Mouse (Mus musculus): ENCODE results near the gene 1700025C18Rik. TPM values are rescaled to one million over a fixed set of nuclear protein-coding genes. Genes with fewer than 3 reads are reported as not detected.

The 1700025C18Rik gene
- polyA plus RNA-seq, 1 experiment from 2014 or later: not detected

DNA sequence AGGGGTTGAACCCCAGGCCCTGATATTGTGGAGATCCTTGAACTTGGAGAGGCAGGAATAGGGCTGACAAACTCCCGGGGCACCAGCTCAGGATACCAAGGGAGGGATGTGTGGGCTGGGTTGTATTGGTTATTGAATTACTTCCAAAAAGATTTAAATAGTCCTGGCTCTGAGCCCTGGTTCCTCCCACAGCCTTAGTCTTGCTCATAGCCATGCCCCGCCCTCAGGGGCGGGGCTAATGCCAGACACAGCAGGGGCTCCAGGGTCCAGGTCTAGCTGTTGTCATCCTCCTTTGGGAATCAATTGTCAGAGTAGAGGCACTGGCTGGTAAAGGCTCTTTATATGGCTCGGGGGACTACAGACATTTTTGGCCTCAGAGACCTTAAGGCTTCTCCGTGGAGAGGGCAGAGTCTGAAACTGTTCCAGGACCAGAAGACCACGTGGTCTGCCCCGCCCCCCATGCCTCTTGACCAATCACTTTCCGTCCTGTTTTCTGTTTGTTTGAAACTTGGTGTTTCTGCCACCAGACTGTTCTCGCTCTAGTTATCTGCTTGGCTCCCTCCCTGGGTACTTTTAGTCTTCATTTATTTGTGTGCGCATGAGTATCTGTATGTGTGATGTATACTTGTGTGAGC is 30.8 kb upstream of the 1700025C18Rik start:
- no peak overlapping the region for H3K4me3 ChIP-seq (ENCODE audit: low read depth, low read length)
- peak; percentile 17 for DNase-seq (ENCODE audit: low spot score)
- no peaks in the 10 kb centered on the region for H3K27me3 ChIP-seq (replicated peaks; ENCODE audit: insufficient read depth, low read length)
- H3K4me2 ChIP-seq (replicated peaks; ENCODE audit: low read depth, low read length): no peak overlapping the region
- peak; percentile 26; the same call in 1 of the 2 replicates for ATAC-seq
- H3K4me1 ChIP-seq (ENCODE audit: insufficient read depth, low read depth, low read length): no peaks in the 10 kb centered on the region
- no peak for TF ChIP-seq CTCF (IDR thresholded peaks at IDR 0.05)
- no peak for TF ChIP-seq EP300 (IDR thresholded peaks at IDR 0.05)
- H3K9ac ChIP-seq (replicated peaks; ENCODE audit: low read depth): no peak overlapping the region
- no peaks in the 10 kb centered on the region for H3K36me3 ChIP-seq (ENCODE audit: insufficient read depth, low read length)
- WGBS: 22% methylated on average over 10 of the region's 10 CpGs
- H3K9me3 ChIP-seq (ENCODE audit: low read length): no peaks in the 10 kb centered on the region
- no peak overlapping the region for H3K27ac ChIP-seq (ENCODE audit: low read length)

DNA sequence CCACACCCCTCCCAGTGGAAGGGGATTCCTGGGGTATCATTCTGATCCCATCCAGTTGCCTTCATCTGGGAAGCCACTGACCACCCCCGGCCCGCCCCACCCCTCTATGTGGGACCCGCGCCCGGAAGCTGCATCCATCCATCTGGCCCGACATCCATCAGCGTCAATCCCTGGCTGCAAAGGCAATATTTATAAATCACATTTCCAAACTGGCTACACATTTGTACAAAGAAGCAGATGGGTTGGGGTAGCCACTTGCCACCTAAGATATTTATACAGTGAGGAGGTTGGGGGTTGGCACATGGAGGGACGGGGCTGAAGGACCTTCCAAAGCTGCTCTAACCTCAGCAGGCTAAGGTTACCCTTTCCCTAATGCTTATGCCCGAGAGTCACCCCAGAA is 30.2 kb upstream of the 1700025C18Rik start:
- ATAC-seq: no peak
- Histone ChIP-seq H3K27me3 (replicated peaks; ENCODE audit: insufficient read depth, low read length) (0 out of 2 replicates have a peak, but pooled peaks cover 4% of the 10 kb centered on the region), H3K9me3 (ENCODE audit: low read length) (no peaks in the 10 kb centered on the region), H3K4me1 (ENCODE audit: insufficient read depth, low read depth, low read length) (no peaks in the 10 kb centered on the region), H3K9ac (replicated peaks; ENCODE audit: low read depth) (no peak overlapping the region), H3K36me3 (ENCODE audit: insufficient read depth, low read length) (no peaks in the 10 kb centered on the region), H3K4me2 (replicated peaks; ENCODE audit: low read depth, low read length) (no peak overlapping the region), H3K27ac (ENCODE audit: low read length) (no peak overlapping the region), H3K4me3 (ENCODE audit: low read depth, low read length) (no peak overlapping the region)
- DNase-seq (ENCODE audit: low spot score): no peak
- TF ChIP-seq CTCF (IDR thresholded peaks at IDR 0.05): no peak
- no peak for TF ChIP-seq EP300 (IDR thresholded peaks at IDR 0.05)
- WGBS: 56% methylated on average over 9 of the region's 9 CpGs

DNA sequence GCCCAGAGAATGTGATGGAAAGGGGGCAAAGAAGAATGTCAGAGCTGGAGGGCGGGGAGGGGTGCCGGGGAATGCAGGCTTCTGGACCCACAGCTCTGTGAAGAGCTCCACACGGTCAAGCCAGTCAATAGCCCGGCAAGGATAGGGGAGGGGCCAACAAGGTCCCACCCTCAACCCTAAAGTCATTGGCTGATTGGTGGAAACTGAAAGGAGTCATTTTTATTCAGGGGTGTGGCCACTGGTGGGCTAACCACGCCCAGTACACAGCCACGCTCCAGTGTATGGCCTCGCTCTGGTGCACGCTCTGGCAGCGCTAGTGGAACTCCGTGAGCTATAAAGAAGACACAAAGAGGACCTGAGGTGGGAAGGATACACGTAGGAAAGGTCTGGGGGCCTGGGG is 23.2 kb upstream of the 1700025C18Rik start:
- WGBS: 22% methylated on average over 11 of the region's 11 CpGs
- peak; percentile 49 for DNase-seq (ENCODE audit: low spot score)

DNA sequence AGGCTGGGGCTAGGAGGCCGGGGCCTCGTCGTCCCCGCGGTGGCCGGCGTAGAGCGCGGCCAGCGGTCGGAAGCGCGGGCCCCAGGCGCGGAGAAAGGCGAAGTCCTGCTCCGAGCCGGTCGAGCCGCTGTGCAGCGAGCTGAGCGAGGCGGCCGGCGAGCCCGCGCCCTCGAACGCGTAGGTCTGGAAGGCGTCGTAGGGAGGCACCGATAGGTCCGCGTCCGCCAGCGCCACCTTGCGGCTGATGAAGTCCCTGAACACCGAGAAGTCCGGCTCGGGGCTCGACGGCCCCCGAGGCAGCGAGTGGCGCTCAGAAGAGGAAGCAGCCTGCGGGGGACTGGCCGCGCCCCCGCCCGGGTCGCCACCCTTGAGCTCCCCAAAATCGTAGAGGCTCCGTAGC is 21.6 kb upstream of the 1700025C18Rik start:
- Histone ChIP-seq H3K27ac (ENCODE audit: low read length) (no peak overlapping the region), H3K27me3 (replicated peaks; ENCODE audit: insufficient read depth, low read length) (peaks cover 49% of the 10 kb centered on the region), H3K4me1 (ENCODE audit: insufficient read depth, low read depth, low read length) (no peaks in the 10 kb centered on the region), H3K4me3 (ENCODE audit: low read depth, low read length) (no peak overlapping the region), H3K36me3 (ENCODE audit: insufficient read depth, low read length) (no peaks in the 10 kb centered on the region), H3K9me3 (ENCODE audit: low read length) (no peaks in the 10 kb centered on the region), H3K4me2 (replicated peaks; ENCODE audit: low read depth, low read length) (no peak overlapping the region), H3K9ac (replicated peaks; ENCODE audit: low read depth) (no peak overlapping the region)
- DNase-seq (ENCODE audit: low spot score) (peak; percentile 92), ATAC-seq (peak; percentile 90)
- peak; percentile 90 for TF ChIP-seq CTCF (IDR thresholded peaks at IDR 0.05)
- TF ChIP-seq EP300 (IDR thresholded peaks at IDR 0.05): no peak
- WGBS: 1% methylated on average over 51 of the region's 54 CpGs

More for the DNA sequence above, 23.2 kb upstream of the 1700025C18Rik start:
- no peak overlapping the region for H3K4me2 ChIP-seq (replicated peaks; ENCODE audit: low read depth, low read length)
- H3K27ac ChIP-seq (ENCODE audit: low read length): no peak overlapping the region
- no peaks in the 10 kb centered on the region for H3K4me1 ChIP-seq (ENCODE audit: insufficient read depth, low read depth, low read length)
- TF ChIP-seq EP300 (IDR thresholded peaks at IDR 0.05) (no peak), CTCF (IDR thresholded peaks at IDR 0.05) (no peak)
- no peak overlapping the region for H3K4me3 ChIP-seq (ENCODE audit: low read depth, low read length)
- no peaks in the 10 kb centered on the region for H3K9me3 ChIP-seq (ENCODE audit: low read length)
- no peaks in the 10 kb centered on the region for H3K36me3 ChIP-seq (ENCODE audit: insufficient read depth, low read length)
- peaks cover 48% of the 10 kb centered on the region for H3K27me3 ChIP-seq (replicated peaks; ENCODE audit: insufficient read depth, low read length)
- H3K9ac ChIP-seq (replicated peaks; ENCODE audit: low read depth): no peak overlapping the region
- ATAC-seq: peak; percentile 43; the same call in 1 of the 2 replicates

DNA sequence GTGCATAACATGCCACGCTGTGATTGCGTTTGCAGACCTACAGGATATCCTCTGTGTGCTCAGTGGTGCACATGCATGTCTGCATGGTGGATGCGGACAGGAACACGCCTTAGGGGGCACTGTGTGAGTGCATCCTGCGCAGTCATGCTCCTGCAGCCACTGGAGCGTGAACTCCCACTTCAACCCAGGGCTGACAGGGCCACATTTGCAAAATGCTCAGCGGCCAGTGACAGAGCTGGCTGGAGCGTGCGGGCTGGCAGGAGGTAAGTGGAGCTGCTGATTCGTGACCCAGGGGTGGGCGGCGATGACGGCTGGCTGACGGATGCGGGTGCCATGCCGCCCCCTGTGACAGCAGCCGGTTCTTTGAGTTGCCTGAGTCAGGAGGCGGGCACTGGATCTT is 16.0 kb upstream of the 1700025C18Rik start:
- DNase-seq (ENCODE audit: low spot score) (no peak), ATAC-seq (no peak)
- no peak for TF ChIP-seq CTCF (IDR thresholded peaks at IDR 0.05)
- no peak for TF ChIP-seq EP300 (IDR thresholded peaks at IDR 0.05)
- H3K36me3 ChIP-seq (ENCODE audit: insufficient read depth, low read length): no peaks in the 10 kb centered on the region
- WGBS: 22% methylated on average over 18 of the region's 18 CpGs
- no peak overlapping the region for H3K9ac ChIP-seq (replicated peaks; ENCODE audit: low read depth)
- H3K4me2 ChIP-seq (replicated peaks; ENCODE audit: low read depth, low read length): no peak overlapping the region
- no peaks in the 10 kb centered on the region for H3K9me3 ChIP-seq (ENCODE audit: low read length)
- H3K4me1 ChIP-seq (ENCODE audit: insufficient read depth, low read depth, low read length): no peaks in the 10 kb centered on the region
- peaks cover 28% of the 10 kb centered on the region for H3K27me3 ChIP-seq (replicated peaks; ENCODE audit: insufficient read depth, low read length)
- no peak overlapping the region for H3K4me3 ChIP-seq (ENCODE audit: low read depth, low read length)
- H3K27ac ChIP-seq (ENCODE audit: low read length): no peak overlapping the region

DNA sequence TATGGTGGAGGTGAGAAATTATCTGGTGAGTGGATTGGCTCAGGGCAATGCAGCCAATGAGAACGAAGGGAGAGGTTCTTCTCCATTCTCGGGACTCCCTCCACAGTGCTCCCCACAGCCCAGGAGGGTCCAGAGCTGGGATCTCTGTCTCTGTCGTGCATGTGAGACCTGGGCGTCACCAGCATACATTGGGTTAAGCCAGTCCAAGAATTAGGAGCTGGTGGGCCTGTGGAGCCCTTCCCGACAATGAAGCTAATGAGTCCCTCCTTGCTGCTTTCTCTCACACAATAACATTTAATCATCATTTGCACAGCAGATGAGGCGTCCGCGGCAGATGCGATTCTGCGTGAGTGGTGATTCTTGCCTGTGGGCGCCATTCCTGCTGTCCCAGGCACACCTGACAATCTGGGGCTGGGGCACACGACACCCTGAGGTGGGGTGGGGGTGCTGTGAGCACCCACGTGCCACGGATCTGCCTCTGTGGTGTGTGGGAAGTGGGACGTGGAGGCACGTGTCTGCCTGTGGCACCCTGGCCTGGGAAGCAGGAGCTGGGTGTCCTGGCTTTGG is 15.0 kb upstream of the 1700025C18Rik start:
- no peaks in the 10 kb centered on the region for H3K9me3 ChIP-seq (ENCODE audit: low read length)
- ATAC-seq: no peak
- H3K36me3 ChIP-seq (ENCODE audit: insufficient read depth, low read length): no peaks in the 10 kb centered on the region
- no peak for DNase-seq (ENCODE audit: low spot score)
- no peak overlapping the region for H3K4me3 ChIP-seq (ENCODE audit: low read depth, low read length)
- H3K27ac ChIP-seq (ENCODE audit: low read length): no peak overlapping the region
- H3K9ac ChIP-seq (replicated peaks; ENCODE audit: low read depth): no peak overlapping the region
- WGBS: 64% methylated on average over 16 of the region's 16 CpGs
- H3K4me1 ChIP-seq (ENCODE audit: insufficient read depth, low read depth, low read length): no peaks in the 10 kb centered on the region
- H3K27me3 ChIP-seq (replicated peaks; ENCODE audit: insufficient read depth, low read length): peaks cover 18% of the 10 kb centered on the region
- TF ChIP-seq CTCF (IDR thresholded peaks at IDR 0.05) (no peak), EP300 (IDR thresholded peaks at IDR 0.05) (no peak)
- H3K4me2 ChIP-seq (replicated peaks; ENCODE audit: low read depth, low read length): no peak overlapping the region
